Mouse (Mus musculus) embryonic facial prominence, embryonic 15.5 days (tissue): ENCODE measurements around the gene Nsfl1c. TPM values are rescaled to one million over a fixed set of nuclear protein-coding genes. Genes with fewer than 3 reads are reported as not detected.
"Not testable (repeated sequence)": the region's sequence is repeated elsewhere in the genome, so short reads cannot be mapped to it uniquely, and the experiment has no call there.

ENCODE experiments used
- ATAC-seq: fragments of 200-750 bp; cut with Nextera tagmentation; 2 replicates; pipeline ENCODE4 v1.8.0; 2017; ENCODE audit warnings: low read depth, moderate TSS enrichment; ENCODE audit not compliant: insufficient number of reproducible peaks, low FRiP score, low TSS enrichment
- H3K27ac ChIP-seq: fragments of 300-500 bp; sonication (generic); replicated peaks from 2 replicates; pipeline ENCODE4 v1.5.1; 2015; ENCODE audit warnings: mild to moderate bottlenecking, inconsistent platforms
- H3K27me3 ChIP-seq: fragments of 300-500 bp; sonication (generic); 2 replicates; pipeline ENCODE4 v1.6.1; 2015; ENCODE audit warnings: inconsistent platforms
- H3K36me3 ChIP-seq: fragments of 300-500 bp; sonication (generic); 2 replicates; pipeline ENCODE4 v1.6.1; 2015; ENCODE audit warnings: mild to moderate bottlenecking, inconsistent platforms
- H3K4me1 ChIP-seq: fragments of 300-500 bp; sonication (generic); 2 replicates; pipeline ENCODE4 v1.6.1; 2015; ENCODE audit warnings: inconsistent platforms
- H3K4me2 ChIP-seq: fragments of 300-500 bp; sonication (generic); replicated peaks from 2 replicates; pipeline ENCODE4 v1.6.1; 2015; ENCODE audit warnings: mild to moderate bottlenecking, inconsistent platforms
- H3K4me3 ChIP-seq: fragments of 300-500 bp; sonication (generic); replicated peaks from 2 replicates; pipeline ENCODE4 v1.5.1; 2015; ENCODE audit warnings: mild to moderate bottlenecking, inconsistent platforms
- H3K9ac ChIP-seq: fragments of 300-500 bp; sonication (generic); 2 replicates; pipeline ENCODE4 v1.6.1; 2015; ENCODE audit warnings: inconsistent platforms
- H3K9me3 ChIP-seq: fragments of 300-500 bp; sonication (generic); replicated peaks from 2 replicates; pipeline ENCODE4 v1.6.1; 2016; ENCODE audit warnings: inconsistent platforms
- WGBS: fragments of 180-500 bp; shearing (Covaris S2); methylation state at CpG from one replicate; pipeline ENCODE4 v1.1.7; 2015; 5-methylcytosine and 5-hydroxymethylcytosine counted together
- polyA plus RNA-seq: library from polyadenylated mRNA; unstranded; fragments of >200 nt; fragmentation: Nextera tagmentation; extraction: Ambion mirVana; gene quantifications from 2 replicates; pipeline ENCODE4 v1.2.1, GENCODE M21; 2015

Gene Nsfl1c
- polyA plus RNA-seq, result 227 and 232 TPM in 2 replicates

DNA sequence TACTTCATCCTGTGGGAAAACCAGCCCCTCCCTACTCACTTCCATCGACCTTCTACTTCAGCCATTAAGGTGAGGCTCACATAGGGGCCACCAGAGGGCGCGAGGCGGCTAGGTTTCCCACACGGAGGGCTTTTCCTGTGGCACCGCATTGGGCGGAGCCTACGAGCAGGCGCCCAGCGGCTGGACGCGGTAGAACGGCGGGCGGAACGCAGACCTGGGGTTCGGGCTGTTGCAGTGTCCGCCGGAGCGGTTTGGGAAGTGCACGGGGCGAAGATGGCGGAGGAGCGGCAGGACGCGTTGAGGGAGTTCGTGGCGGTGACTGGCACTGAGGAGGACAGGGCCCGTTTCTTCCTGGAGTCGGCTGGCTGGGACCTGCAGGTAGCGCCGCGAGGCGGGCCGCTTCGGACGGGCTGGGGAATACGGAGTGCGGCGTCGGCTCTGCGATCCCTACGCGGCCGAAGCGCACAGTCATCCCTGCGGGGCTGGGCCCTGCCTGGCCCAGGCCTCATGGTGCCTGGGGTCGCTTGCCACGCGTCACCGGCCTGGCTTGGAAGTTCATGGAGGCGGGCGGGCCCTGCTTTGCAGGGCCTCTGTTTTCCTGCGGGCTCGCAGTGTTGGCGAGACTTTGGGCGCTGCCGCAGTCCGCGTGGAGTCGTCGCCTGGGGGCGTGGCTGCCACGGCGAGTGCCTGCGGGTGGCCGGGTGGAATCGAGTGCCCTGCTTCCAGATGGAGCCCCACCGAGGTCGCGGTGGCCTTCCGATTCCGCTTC is at the start of gene Nsfl1c:
Nsfl1c (plus strand) TSS at position 148 of the 769 bp plus-strand sequence.
- under 1% methylated on average over 73 of the region's 73 CpGs for WGBS
- H3K4me2 ChIP-seq, result peak within 1 kb of the TSS; percentile 81
- peaks cover 24% of the 10 kb centered on the region for H3K36me3 ChIP-seq
- H3K9me3 ChIP-seq, result no peaks in the 10 kb centered on the region
- peak; percentile 99 for ATAC-seq
- peak within 1 kb of the TSS; percentile 96 for H3K9ac ChIP-seq
- no peaks in the 10 kb centered on the region for H3K27me3 ChIP-seq
- H3K27ac ChIP-seq, result peak within 1 kb of the TSS; percentile 73; the same call in 1 of the 2 replicates
- peaks cover 12% of the 10 kb centered on the region for H3K4me1 ChIP-seq
- peak within 1 kb of the TSS; percentile 100 for H3K4me3 ChIP-seq

DNA sequence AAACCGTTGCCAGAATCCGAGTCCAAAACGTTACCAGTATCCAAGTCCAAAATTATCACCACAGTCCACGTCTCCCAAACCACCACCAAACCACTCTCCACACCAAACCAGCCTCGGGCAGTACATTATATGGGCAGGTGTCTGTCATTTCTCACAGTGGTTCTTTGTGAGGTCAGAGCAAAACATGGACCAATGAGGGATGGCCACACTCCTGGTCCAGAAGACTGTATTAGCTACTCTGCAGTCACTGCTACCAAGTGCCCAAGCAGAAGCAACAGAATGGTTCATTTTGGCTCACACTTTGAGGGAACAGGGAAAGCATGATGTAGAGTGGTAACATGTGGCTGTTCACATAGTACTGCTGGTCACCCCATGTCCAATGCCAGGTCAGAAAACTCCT is 17.9 kb upstream of the Nsfl1c start, which contains the start of gene 4921509C19Rik:
4921509C19Rik (minus strand) TSS at position 101 of the 400 bp plus-strand sequence.
- not testable (repeated sequence) for ATAC-seq, H3K27me3 ChIP-seq, H3K9me3 ChIP-seq, H3K9ac ChIP-seq, H3K36me3 ChIP-seq, H3K4me1 ChIP-seq, H3K27ac ChIP-seq, H3K4me2 ChIP-seq, H3K4me3 ChIP-seq
- WGBS, result 77% methylated on average over 5 of the region's 5 CpGs

DNA sequence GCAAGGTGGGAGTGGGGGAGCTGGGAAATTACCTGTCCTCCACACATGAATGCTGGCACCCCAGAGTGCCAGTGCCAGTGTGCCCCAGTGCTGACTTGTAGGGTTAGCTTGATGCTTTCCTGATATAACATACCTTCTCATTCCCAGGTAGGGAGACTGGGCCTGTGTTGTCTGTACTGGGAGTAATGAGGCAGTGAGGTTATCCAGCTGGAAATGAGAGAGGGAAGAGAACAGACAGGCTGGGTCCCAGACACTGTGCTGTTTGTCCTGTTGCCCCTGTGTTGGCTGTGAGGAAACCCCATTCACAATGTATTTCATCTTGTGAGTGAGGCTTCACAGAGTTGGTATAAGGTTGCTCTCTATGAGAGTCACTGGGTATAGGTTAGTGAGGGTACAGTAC is 7.5 kb upstream of the Nsfl1c start:
- Histone ChIP-seq H3K9ac (no peak overlapping the region), H3K4me2 (no peak overlapping the region), H3K36me3 (no peaks in the 10 kb centered on the region), H3K9me3 (no peaks in the 10 kb centered on the region), H3K4me3 (no peak overlapping the region), H3K4me1 (no peaks in the 10 kb centered on the region), H3K27ac (no peak overlapping the region), H3K27me3 (no peaks in the 10 kb centered on the region)
- ATAC-seq, result no peak

DNA sequence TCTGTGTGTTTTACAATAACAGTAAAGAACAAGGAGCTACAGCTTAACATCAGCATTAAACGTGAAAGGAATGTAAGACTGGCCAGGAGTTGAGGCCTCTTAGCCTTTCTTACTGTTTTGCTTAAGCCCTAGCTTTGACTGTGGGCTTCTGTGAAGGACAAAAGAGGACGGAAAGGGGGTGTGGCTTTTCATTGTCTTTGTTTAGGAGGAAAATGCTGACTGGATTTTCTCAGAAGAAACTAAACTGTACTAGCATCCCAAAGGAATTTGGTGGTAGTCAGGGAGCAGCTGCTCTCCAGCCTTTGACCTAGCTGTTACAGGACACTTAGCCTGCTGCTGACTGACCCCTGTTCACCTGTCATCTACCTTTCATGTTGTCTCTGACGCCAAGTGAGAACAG is 4.4 kb downstream of the Nsfl1c start:
- peaks cover 55% of the 10 kb centered on the region for H3K36me3 ChIP-seq
- peaks cover 12% of the 10 kb centered on the region for H3K4me1 ChIP-seq
- ATAC-seq, result no peak
- no peak overlapping the region for H3K4me3 ChIP-seq
- H3K27ac ChIP-seq, result no peak overlapping the region
- no peaks in the 10 kb centered on the region for H3K27me3 ChIP-seq
- H3K9ac ChIP-seq, result no peak overlapping the region
- 52% methylated on average over 3 of the region's 3 CpGs for WGBS
- no peaks in the 10 kb centered on the region for H3K9me3 ChIP-seq
- no peak overlapping the region for H3K4me2 ChIP-seq

DNA sequence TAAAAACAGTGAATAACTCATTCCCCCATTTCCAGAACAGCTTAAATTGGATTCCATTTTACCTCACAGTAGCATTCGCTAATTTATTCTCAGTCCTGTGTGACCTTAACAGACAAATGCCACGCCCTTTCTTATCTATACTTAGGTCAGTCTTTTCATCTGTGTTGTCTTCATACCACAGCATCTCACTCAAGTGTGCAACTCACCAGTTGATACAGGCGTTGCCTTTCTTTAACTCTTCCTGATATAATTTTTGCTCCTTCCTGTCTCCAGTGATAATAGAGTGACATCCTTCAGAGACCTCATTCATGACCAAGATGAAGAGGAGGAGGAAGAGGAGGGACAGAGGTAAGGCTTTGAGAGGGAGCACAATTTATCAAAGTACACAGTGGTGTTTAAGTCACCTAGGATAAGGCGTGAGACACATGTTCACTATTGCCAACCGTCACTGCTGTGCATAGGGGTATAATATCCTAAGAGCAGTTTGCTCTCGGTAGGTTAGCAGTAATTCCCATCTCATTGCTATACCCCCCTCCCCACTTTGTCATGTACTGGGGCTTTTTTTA is 6.5 kb downstream of the Nsfl1c start:
- ATAC-seq, result no peak
- H3K36me3 ChIP-seq, result peaks cover 74% of the 10 kb centered on the region
- H3K9ac ChIP-seq, result no peak overlapping the region
- H3K4me3 ChIP-seq, result no peak overlapping the region
- no peaks in the 10 kb centered on the region for H3K27me3 ChIP-seq
- no peak overlapping the region for H3K27ac ChIP-seq
- H3K9me3 ChIP-seq, result no peaks in the 10 kb centered on the region
- WGBS, result 92% methylated on average over 6 of the region's 6 CpGs
- H3K4me2 ChIP-seq, result no peak overlapping the region
- peaks cover 3% of the 10 kb centered on the region; the same call in 1 of the 2 replicates for H3K4me1 ChIP-seq

DNA sequence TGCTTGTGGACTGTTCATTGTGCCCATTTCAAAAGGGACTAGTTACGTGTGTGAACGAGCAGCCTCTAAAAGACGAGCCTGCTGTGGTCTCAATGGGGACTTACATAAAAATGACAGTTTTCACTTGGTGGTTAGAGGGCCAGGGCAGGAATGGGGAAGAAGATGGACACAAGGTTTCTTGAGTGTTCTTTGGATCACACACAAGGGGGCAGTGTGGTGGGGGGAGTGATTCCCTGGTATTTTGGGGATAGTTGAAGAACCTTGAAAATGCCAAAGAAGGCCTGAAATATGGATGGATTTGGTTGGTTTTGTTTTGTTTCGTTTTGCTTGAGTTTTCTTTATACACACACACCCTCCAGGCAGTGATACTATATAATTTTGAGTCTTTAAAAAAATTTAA is 10.2 kb downstream of the Nsfl1c start:
- no peak overlapping the region for H3K4me3 ChIP-seq
- no peak overlapping the region for H3K27ac ChIP-seq
- H3K4me1 ChIP-seq, result no peaks in the 10 kb centered on the region
- no peak overlapping the region for H3K9ac ChIP-seq
- peaks cover 82% of the 10 kb centered on the region for H3K36me3 ChIP-seq
- H3K4me2 ChIP-seq, result no peak overlapping the region
- ATAC-seq, result no peak
- WGBS, result 91% methylated on average over 4 of the region's 4 CpGs
- H3K27me3 ChIP-seq, result no peaks in the 10 kb centered on the region
- H3K9me3 ChIP-seq, result no peaks in the 10 kb centered on the region

DNA sequence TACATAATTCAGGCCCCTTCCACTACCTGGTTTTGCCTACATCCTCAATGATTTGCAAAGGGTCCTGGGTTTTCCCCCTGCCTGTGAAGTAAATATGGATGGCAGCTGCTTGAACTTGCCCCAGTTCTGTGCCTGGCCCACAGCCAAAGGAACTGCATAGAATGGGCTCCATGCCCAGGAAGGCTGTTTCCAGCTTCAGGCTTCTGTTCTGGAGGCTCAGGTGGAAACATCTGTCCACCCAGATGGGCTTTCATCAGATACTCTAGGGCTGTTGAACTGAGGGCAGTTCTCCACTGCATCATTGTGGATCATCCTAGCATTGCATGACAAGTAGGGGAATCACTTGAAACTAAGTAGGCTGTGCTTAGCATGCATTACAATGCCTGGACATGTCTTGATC is 18.2 kb downstream of the Nsfl1c start:
- Histone ChIP-seq H3K27ac (0 out of 2 replicates have a peak overlapping the region, but pooled peaks have one; percentile 17), H3K4me3 (no peak overlapping the region), H3K9ac (no peak overlapping the region), H3K4me2 (no peak overlapping the region), H3K27me3 (no peaks in the 10 kb centered on the region), H3K9me3 (no peaks in the 10 kb centered on the region), H3K36me3 (peaks cover 82% of the 10 kb centered on the region), H3K4me1 (peaks cover 13% of the 10 kb centered on the region; the same call in 1 of the 2 replicates)
- ATAC-seq, result 0 out of 2 replicates have a peak, but pooled peaks have one; percentile 29

DNA sequence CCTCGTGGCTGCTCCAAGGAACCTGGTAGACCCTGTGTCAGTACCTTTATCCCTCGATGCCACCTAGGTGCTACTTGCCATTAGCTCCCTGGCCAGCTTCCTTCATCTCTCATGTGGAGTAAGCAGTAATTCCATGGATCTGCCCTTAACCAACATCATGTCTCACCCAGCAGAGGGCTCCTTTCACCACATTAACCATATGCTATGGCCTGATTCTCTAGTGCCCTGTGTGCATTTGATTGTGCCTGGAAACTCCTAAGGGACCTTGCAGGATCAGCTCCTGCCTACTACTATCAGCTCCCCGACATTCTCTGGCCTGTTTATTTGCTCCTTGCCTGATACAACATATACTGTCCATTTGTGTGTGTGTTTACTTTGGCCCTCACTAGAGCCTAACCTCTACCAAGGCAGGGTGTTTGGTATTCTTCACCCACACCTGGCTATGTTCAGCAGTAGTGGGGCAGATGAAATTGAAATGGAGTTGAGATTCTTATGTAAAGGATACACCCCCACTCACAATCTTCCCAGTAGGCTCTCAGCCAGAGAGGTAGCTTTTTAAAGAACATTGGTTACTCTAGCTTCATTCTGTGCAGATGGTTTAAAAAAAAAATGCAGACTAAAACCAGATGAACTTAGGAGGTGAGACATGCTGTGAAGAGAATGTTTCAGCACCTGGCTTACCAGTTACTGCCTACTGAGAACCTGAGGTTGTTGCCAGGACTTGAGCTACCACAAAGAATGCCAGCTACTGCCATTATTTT is 19.7 kb downstream of the Nsfl1c start:
- Histone ChIP-seq H3K36me3 (peaks cover 78% of the 10 kb centered on the region), H3K4me3 (no peak overlapping the region), H3K9me3 (no peaks in the 10 kb centered on the region), H3K27ac (no peak overlapping the region), H3K27me3 (no peaks in the 10 kb centered on the region), H3K4me2 (no peak overlapping the region), H3K4me1 (peaks cover 13% of the 10 kb centered on the region; the same call in 1 of the 2 replicates), H3K9ac (no peak overlapping the region)
- no peak for ATAC-seq
- 76% methylated on average over 3 of the region's 3 CpGs for WGBS

DNA sequence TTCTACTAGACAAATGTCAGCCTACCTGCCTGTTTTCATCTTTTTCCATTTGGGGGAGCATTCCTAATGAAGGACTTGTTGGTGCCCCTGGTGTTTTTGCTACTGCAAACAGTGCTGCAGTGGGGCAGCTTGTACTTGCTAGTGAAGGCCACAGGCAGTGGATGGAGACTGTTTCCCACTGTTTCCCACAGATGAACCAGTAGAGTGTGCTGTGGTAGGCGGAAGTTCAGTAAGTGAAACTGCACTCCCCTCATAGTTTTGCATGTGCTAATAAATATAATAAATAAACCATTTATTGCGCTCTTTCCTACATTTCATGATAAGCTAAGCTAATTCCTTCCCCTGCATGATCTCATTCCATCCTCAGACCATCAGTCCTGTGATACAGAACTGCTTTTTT is 25.0 kb downstream of the Nsfl1c start:
- Histone ChIP-seq H3K9me3 (no peaks in the 10 kb centered on the region), H3K9ac (no peak overlapping the region), H3K27ac (no peak overlapping the region), H3K36me3 (peaks cover 48% of the 10 kb centered on the region), H3K4me3 (no peak overlapping the region), H3K4me1 (no peaks in the 10 kb centered on the region), H3K4me2 (no peak overlapping the region), H3K27me3 (no peaks in the 10 kb centered on the region)
- 84% methylated on average over 2 of the region's 2 CpGs for WGBS
- ATAC-seq, result no peak

DNA sequence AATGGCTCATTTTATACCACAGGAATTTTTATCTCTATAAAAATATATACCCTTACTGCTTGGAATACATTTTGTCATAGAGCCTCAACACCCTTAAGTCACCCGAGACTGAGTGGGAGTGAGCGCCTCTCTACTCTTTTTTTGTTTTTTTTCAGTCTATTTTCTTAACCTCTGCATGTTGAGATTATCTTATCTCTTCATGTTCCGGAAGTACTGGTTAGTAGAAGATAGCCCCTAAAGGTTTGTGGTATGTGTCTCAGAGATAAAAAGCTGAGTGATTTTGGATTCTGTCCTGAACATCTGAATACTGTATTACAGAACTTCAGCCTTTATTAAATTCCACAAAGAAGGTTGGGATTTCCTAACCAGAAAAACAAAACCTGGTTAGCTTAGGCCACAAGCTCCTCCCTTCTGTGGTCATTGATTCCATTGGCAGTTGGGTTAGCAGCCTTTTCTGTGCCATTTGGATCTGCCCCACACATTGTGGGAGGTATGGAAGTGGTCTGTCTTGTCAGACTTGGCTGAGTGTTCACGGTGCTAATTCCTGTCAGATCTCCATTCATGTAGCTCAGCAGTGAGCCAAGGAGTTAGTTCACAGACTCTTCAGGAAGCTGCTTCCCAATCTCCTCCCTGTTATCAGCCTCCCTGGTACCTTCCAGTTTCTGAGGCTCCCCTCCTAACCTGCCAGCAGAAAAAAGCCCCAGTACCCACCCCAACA is 30.5 kb downstream of the Nsfl1c start:
- no peak for ATAC-seq
- H3K4me1 ChIP-seq, result no peaks in the 10 kb centered on the region
- 62% methylated on average over 4 of the region's 4 CpGs for WGBS

DNA sequence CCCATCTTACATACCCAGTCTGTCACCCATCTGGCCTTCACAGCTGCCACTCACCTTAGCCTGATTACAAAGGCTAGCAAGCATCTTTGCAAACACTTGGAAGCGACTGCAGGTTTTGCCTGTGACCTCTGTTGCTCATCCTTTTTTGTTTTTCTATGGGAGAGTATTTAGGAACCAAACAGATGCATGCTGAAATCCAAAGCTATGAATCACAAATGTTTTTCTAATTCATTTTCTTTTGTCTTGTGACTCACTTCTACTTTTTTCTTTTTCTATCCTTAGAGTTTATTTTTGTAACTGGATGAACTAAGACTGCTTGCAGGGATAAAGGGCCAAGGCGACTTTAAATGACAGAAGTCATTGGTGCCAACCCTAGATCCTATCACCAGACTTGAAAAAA is 31.5 kb downstream of the Nsfl1c start:
- Histone ChIP-seq H3K9ac (no peak overlapping the region), H3K36me3 (0 out of 2 replicates have a peak, but pooled peaks cover 5% of the 10 kb centered on the region), H3K4me2 (no peak overlapping the region), H3K4me1 (no peaks in the 10 kb centered on the region), H3K27me3 (no peaks in the 10 kb centered on the region), H3K9me3 (no peaks in the 10 kb centered on the region), H3K4me3 (no peak overlapping the region), H3K27ac (no peak overlapping the region)
- 71% methylated on average over 2 of the region's 2 CpGs for WGBS
- no peak for ATAC-seq

More for the DNA sequence above, 30.5 kb downstream of the Nsfl1c start:
- Histone ChIP-seq H3K9me3 (no peaks in the 10 kb centered on the region), H3K4me3 (no peak overlapping the region), H3K9ac (no peak overlapping the region), H3K4me2 (no peak overlapping the region), H3K36me3 (0 out of 2 replicates have a peak, but pooled peaks cover 12% of the 10 kb centered on the region), H3K27me3 (no peaks in the 10 kb centered on the region), H3K27ac (no peak overlapping the region)
